Mouse (Mus musculus) heart, adult 10 weeks (tissue): Measurements from ENCODE around the gene Hist2h2aa2. TPM values are rescaled to one million over a fixed set of nuclear protein-coding genes. Genes with fewer than 3 reads are reported as not detected.

ENCODE experiments used
- polyA plus RNA-seq: library from polyadenylated mRNA; stranded (reverse); fragments of 350-450 nt; fragmentation: Illumina TruSeq; extraction: RNeasy Lipid Tissue Mini Kit (QIAGEN cat#74804); gene quantifications from one replicate; pipeline ENCODE4 v1.2.3, GENCODE M21; 2014; ENCODE audit warnings: low read depth, low replicate concordance

The Hist2h2aa2 gene
- 81.7 TPM for polyA plus RNA-seq

DNA sequence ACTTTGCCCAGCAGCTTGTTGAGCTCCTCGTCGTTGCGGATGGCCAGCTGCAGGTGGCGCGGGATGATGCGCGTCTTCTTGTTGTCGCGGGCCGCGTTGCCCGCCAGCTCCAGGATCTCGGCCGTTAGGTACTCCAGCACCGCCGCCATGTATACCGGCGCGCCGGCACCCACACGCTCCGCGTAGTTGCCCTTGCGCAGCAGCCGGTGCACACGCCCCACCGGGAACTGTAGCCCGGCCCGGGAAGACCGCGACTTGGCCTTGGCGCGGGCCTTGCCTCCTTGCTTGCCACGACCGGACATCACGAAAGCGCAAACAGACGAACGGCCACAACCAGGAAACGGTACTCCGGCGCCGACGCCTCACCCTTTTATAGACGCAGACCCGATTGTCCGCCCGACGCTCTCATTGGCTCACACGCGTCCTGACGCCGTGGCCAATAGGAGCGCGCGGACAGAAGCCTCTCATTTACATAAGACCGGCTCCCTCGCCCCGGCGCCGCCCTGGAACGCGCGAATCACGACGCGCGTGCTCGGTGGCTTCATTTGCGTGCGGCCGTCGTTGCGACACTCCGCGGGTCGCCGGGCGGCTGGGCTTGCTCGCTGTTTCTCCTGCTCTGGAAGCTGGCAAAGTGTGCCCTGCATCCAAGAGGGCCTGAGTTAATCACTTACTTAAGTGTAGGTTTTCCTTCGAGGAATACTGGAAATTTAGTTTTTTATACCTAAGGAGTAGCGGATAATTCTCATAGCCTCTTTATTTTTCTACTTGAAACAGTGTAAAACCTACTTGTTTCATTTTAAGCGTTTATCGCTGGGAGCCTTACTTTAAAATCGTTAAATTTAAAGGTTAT is at the start of gene Hist2h2aa2:
Gene Hist2h2aa2 (minus strand): TSS at position 328 of the 850 bp plus-strand sequence.

GRCm38 (mm10) chr3:96269511-96270474 is 29.7 kb upstream of the Hist2h2aa2 start, which contains the start of gene Hist2h2bb:
Hist2h2bb (plus strand) TSS chr3:96269752.

GRCm38 (mm10) chr3:96268051-96268775 is 28.1 kb upstream of the Hist2h2aa2 start, which contains the start of gene Hist2h3b:
Hist2h3b (plus strand) TSS chr3:96268654.

DNA sequence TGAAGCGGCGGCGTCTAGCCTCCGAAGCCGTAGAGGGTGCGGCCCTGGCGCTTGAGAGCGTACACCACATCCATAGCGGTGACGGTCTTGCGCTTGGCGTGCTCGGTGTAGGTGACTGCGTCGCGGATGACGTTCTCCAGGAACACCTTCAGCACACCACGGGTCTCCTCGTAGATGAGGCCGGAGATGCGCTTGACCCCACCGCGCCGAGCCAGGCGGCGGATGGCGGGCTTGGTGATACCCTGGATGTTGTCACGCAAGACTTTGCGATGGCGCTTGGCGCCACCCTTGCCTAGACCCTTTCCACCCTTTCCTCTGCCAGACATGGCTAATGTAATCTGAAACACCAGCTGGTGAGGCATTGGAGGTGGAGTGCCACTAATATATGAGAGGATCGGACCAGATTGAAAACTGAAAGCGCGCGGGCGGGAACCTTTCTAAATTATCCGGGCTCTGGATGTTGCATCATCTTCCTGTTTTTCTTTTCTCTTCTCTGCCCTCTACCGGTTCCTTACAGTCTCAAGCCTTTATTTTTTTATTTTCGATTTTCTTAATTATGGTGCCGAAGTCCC is 23.0 kb upstream of the Hist2h2aa2 start, which contains the start of gene Hist2h4:
Gene Hist2h4 (minus strand): TSS at position 333 of the 572 bp plus-strand sequence.

GRCm38 (mm10) chr3:96246427-96246856 is 6.4 kb upstream of the Hist2h2aa2 start, which contains the start of gene Hist2h3c1:
Hist2h3c1 (plus strand) TSS chr3:96246685.

DNA sequence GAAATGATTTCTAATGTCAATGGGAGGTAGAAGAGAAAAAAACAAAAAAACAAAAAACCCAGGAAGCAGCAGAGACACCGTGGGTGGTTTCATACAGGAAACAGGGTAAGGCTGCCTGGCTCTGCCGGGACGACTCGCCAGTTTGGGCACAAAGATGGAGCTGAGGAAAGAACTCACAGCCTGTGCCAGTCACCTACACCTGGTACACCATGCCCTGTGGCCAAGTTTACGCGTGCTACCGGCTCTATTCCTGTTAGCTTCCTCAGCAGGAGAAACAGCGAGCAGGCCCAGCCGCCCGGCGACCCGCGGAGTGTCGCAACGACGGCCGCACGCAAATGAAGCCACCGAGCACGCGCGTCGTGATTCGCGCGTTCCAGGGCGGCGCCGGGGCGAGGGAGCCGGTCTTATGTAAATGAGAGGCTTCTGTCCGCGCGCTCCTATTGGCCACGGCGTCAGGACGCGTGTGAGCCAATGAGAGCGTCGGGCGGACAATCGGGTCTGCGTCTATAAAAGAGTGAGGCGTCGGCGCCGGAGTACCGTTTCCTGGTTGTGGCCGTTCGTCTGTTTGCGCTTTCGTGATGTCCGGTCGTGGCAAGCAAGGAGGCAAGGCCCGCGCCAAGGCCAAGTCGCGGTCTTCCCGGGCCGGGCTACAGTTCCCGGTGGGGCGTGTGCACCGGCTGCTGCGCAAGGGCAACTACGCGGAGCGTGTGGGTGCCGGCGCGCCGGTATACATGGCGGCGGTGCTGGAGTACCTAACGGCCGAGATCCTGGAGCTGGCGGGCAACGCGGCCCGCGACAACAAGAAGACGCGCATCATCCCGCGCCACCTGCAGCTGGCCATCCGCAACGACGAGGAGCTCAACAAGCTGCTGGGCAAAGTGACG is 5.2 kb upstream of the Hist2h2aa2 start, which contains the start of gene Hist2h2aa1:
Gene Hist2h2aa1 (plus strand): TSS at position 495 of the 884 bp plus-strand sequence.

GRCm38 (mm10) chr3:96238954-96239793 is 902 bp downstream of the Hist2h2aa2 start, which contains the start of gene Hist2h3c2:
Hist2h3c2 (minus strand) TSS chr3:96239127.

GRCm38 (mm10) chr3:96220765-96221639 is 19.1 kb downstream of the Hist2h2aa2 start, which contains the start of the genes Hist2h2ac and Hist2h2be:
Hist2h2ac (minus strand) TSS chr3:96220880.
Hist2h2be (plus strand) TSS chr3:96221119.

DNA sequence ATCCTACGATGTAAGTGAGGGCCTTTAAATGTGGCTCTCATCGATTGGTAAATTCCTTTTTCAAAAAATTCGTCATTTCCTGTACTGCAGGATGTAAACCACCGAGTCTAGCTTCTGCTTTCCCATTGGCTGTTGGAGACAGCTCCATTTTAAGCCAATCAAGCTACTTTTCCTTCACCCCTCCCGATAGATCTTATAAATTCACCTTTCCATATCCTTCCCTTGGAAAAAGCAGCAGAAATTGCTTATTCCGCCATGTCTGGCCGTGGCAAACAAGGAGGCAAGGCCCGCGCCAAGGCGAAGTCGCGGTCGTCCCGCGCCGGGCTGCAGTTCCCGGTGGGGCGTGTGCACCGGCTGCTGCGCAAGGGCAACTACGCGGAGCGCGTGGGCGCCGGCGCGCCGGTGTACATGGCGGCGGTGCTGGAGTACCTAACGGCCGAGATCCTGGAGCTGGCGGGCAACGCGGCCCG is 20.4 kb downstream of the Hist2h2aa2 start, which contains the start of the genes Bola1 and Hist2h2ab:
Gene Bola1 (minus strand): TSS at position 49 of the 470 bp plus-strand sequence.
Gene Hist2h2ab (plus strand): TSS at position 205 of the 470 bp plus-strand sequence.

Other genes starting within 250 kb of the Hist2h2aa2 start
- 86.2 TPM for gene Plekho1, start 244.3 kb downstream of the Hist2h2aa2 start, polyA plus RNA-seq
- 16.6 TPM for gene Vps45, start 181.8 kb downstream of the Hist2h2aa2 start, polyA plus RNA-seq
- gene Otud7b, start 135.7 kb downstream of the Hist2h2aa2 start, polyA plus RNA-seq, result 26.9 TPM
- gene Mtmr11, start 78.3 kb downstream of the Hist2h2aa2 start, polyA plus RNA-seq, result 4.2 TPM
- gene Sf3b4, start 67.9 kb downstream of the Hist2h2aa2 start, polyA plus RNA-seq, result 18.5 TPM
- 4.0 TPM for gene Sv2a, start 59.1 kb downstream of the Hist2h2aa2 start, polyA plus RNA-seq
- 32.8 TPM for gene Bola1, start 20.6 kb downstream of the Hist2h2aa2 start, polyA plus RNA-seq
- gene Hist2h2ab, start 20.4 kb downstream of the Hist2h2aa2 start, polyA plus RNA-seq, result not detected
- gene Hist2h2ac, start 19.4 kb downstream of the Hist2h2aa2 start, polyA plus RNA-seq, result not detected
- 10.3 TPM for gene Hist2h2be, start 19.2 kb downstream of the Hist2h2aa2 start, polyA plus RNA-seq
- 2.9 TPM for gene Hist2h3c2, start 1.1 kb downstream of the Hist2h2aa2 start, polyA plus RNA-seq
- 9.4 TPM for gene Hist2h2aa1, start 5.2 kb upstream of the Hist2h2aa2 start, polyA plus RNA-seq
- gene Hist2h3c1, start 6.4 kb upstream of the Hist2h2aa2 start, polyA plus RNA-seq, result not detected
- 0.55 TPM for gene Hist2h4, start 23.0 kb upstream of the Hist2h2aa2 start, polyA plus RNA-seq
- not detected for gene Hist2h3b, start 28.4 kb upstream of the Hist2h2aa2 start, polyA plus RNA-seq
- gene Hist2h2bb, start 29.5 kb upstream of the Hist2h2aa2 start, polyA plus RNA-seq, result not detected
- 2.2 TPM for gene Fcgr1, start 53.7 kb upstream of the Hist2h2aa2 start, polyA plus RNA-seq
- gene BC107364, start 212.0 kb upstream of the Hist2h2aa2 start, polyA plus RNA-seq, result not detected